Mouse (Mus musculus): Measurements from ENCODE around the gene 2010111I01Rik. TPM values are rescaled to one million over a fixed set of nuclear protein-coding genes. Genes with fewer than 3 reads are reported as not detected.

2010111I01Rik gene
- polyA plus RNA-seq, 1 experiment from 2014 or later = 16.5 TPM

GRCm38 (mm10) chr13:63251118-63251889 lies 286.6 kb downstream of the 2010111I01Rik start:
- Histone ChIP-seq H3K4me3 (replicated peaks) (no peak overlapping the region), H3K9me3 (replicated peaks) (no peaks in the 10 kb centered on the region), H3K27ac (no peak overlapping the region), H3K4me2 (no peak overlapping the region), H3K9ac (no peak overlapping the region), H3K27me3 (no peaks in the 10 kb centered on the region), H3K4me1 (replicated peaks) (peaks cover 40% of the 10 kb centered on the region), H3K36me3 (peaks cover 3% of the 10 kb centered on the region; the same call in 1 of the 2 replicates)
- no peak for DNase-seq
- no peak for ATAC-seq (ENCODE audit: low read depth)
- WGBS (ENCODE audit: insufficient replicate concordance) = 74% methylated on average over 12 of the region's 12 CpGs

- ATAC-seq (ENCODE audit: low read depth) = no peak
- H3K4me2 ChIP-seq = no peak overlapping the region
- 80% methylated on average over 2 of the region's 2 CpGs for WGBS (ENCODE audit: insufficient replicate concordance)
- H3K27me3 ChIP-seq = no peaks in the 10 kb centered on the region
- peak overlapping the region; percentile 22; the same call in 1 of the 2 replicates for H3K9ac ChIP-seq
- H3K9me3 ChIP-seq (replicated peaks) = no peaks in the 10 kb centered on the region
- peaks cover 8% of the 10 kb centered on the region; the same call in 1 of the 2 replicates for H3K36me3 ChIP-seq
- no peak overlapping the region for H3K4me3 ChIP-seq (replicated peaks)
- no peak for DNase-seq
- H3K27ac ChIP-seq = no peak overlapping the region
- peaks cover 40% of the 10 kb centered on the region for H3K4me1 ChIP-seq (replicated peaks)
These were observed 287.8 kb downstream of the 2010111I01Rik start for GRCm38 (mm10) chr13:63252295-63253010.

- 26% methylated on average over 5 of the region's 5 CpGs for WGBS (ENCODE audit: insufficient replicate concordance)
- Histone ChIP-seq H3K9me3 (replicated peaks) (no peaks in the 10 kb centered on the region), H3K9ac (no peak overlapping the region), H3K4me2 (no peak overlapping the region), H3K27ac (no peak overlapping the region), H3K27me3 (no peaks in the 10 kb centered on the region), H3K4me1 (replicated peaks) (peaks cover 42% of the 10 kb centered on the region), H3K36me3 (peaks cover 8% of the 10 kb centered on the region; the same call in 1 of the 2 replicates), H3K4me3 (replicated peaks) (no peak overlapping the region)
- DNase-seq = no peak
- ATAC-seq (ENCODE audit: low read depth) = no peak
These were observed 288.5 kb downstream of the 2010111I01Rik start for GRCm38 (mm10) chr13:63253147-63253546.

- Histone ChIP-seq H3K4me1 (replicated peaks) (peaks cover 43% of the 10 kb centered on the region), H3K4me3 (replicated peaks) (no peak overlapping the region), H3K36me3 (peaks cover 8% of the 10 kb centered on the region; the same call in 1 of the 2 replicates), H3K27me3 (no peaks in the 10 kb centered on the region), H3K9ac (no peak overlapping the region), H3K4me2 (no peak overlapping the region), H3K27ac (no peak overlapping the region), H3K9me3 (replicated peaks) (no peaks in the 10 kb centered on the region)
- ATAC-seq (ENCODE audit: low read depth) (no peak), DNase-seq (no peak)
- 67% methylated on average over 7 of the region's 7 CpGs for WGBS (ENCODE audit: insufficient replicate concordance)
These were observed 289.4 kb downstream of the 2010111I01Rik start for GRCm38 (mm10) chr13:63253886-63254636.

- no peak overlapping the region for H3K27ac ChIP-seq
These were observed 290.9 kb downstream of the 2010111I01Rik start for GRCm38 (mm10) chr13:63255519-63256011.

GRCm38 (mm10) chr13:63256146-63256545 lies 291.5 kb downstream of the 2010111I01Rik start:
- peak; percentile 57 for ATAC-seq (ENCODE audit: low read depth)
- Histone ChIP-seq H3K9ac (no peak overlapping the region), H3K4me2 (no peak overlapping the region), H3K4me3 (replicated peaks) (no peak overlapping the region), H3K27ac (no peak overlapping the region), H3K9me3 (replicated peaks) (no peaks in the 10 kb centered on the region), H3K4me1 (replicated peaks) (peaks cover 45% of the 10 kb centered on the region), H3K27me3 (no peaks in the 10 kb centered on the region), H3K36me3 (peaks cover 8% of the 10 kb centered on the region; the same call in 1 of the 2 replicates)
- no peak for DNase-seq
- WGBS (ENCODE audit: insufficient replicate concordance) = 73% methylated on average over 6 of the region's 6 CpGs

More at GRCm38 (mm10) chr13:63255519-63256011, 290.9 kb downstream of the 2010111I01Rik start:
- H3K36me3 ChIP-seq = peaks cover 8% of the 10 kb centered on the region; the same call in 1 of the 2 replicates
- DNase-seq (peak; percentile 6), ATAC-seq (ENCODE audit: low read depth) (peak; percentile 41; the same call in 1 of the 2 replicates)
- H3K9me3 ChIP-seq (replicated peaks) = no peaks in the 10 kb centered on the region
- WGBS (ENCODE audit: insufficient replicate concordance) = 35% methylated on average over 5 of the region's 5 CpGs
- H3K4me1 ChIP-seq (replicated peaks) = peaks cover 39% of the 10 kb centered on the region
- no peak overlapping the region for H3K4me2 ChIP-seq
- no peaks in the 10 kb centered on the region for H3K27me3 ChIP-seq
- no peak overlapping the region for H3K9ac ChIP-seq
- H3K4me3 ChIP-seq (replicated peaks) = no peak overlapping the region

GRCm38 (mm10) chr13:63256807-63257206 lies 292.1 kb downstream of the 2010111I01Rik start:
- Histone ChIP-seq H3K9me3 (replicated peaks) (no peaks in the 10 kb centered on the region), H3K9ac (no peak overlapping the region), H3K4me1 (replicated peaks) (peaks cover 50% of the 10 kb centered on the region), H3K4me2 (no peak overlapping the region), H3K27me3 (no peaks in the 10 kb centered on the region), H3K27ac (no peak overlapping the region; the same call in 1 of the 2 replicates), H3K4me3 (replicated peaks) (no peak overlapping the region), H3K36me3 (peaks cover 10% of the 10 kb centered on the region; the same call in 1 of the 2 replicates)
- ATAC-seq (ENCODE audit: low read depth) (peak; percentile 30), DNase-seq (no peak)
- WGBS (ENCODE audit: insufficient replicate concordance) = 73% methylated on average over 7 of the region's 7 CpGs

GRCm38 (mm10) chr13:63258167-63258582 lies 293.5 kb downstream of the 2010111I01Rik start:
- DNase-seq = no peak
- peaks cover 44% of the 10 kb centered on the region for H3K4me1 ChIP-seq (replicated peaks)
- H3K9ac ChIP-seq = no peak overlapping the region
- H3K9me3 ChIP-seq (replicated peaks) = no peaks in the 10 kb centered on the region
- no peak for ATAC-seq (ENCODE audit: low read depth)
- WGBS (ENCODE audit: insufficient replicate concordance) = 70% methylated on average over 6 of the region's 6 CpGs
- H3K36me3 ChIP-seq = peaks cover 15% of the 10 kb centered on the region
- H3K27ac ChIP-seq = no peak overlapping the region
- no peak overlapping the region for H3K4me2 ChIP-seq
- no peaks in the 10 kb centered on the region for H3K27me3 ChIP-seq
- no peak overlapping the region for H3K4me3 ChIP-seq (replicated peaks)

GRCm38 (mm10) chr13:63258671-63259070 lies 294.0 kb downstream of the 2010111I01Rik start:
- Histone ChIP-seq H3K27ac (no peak overlapping the region), H3K4me3 (replicated peaks) (no peak overlapping the region), H3K36me3 (peaks cover 15% of the 10 kb centered on the region), H3K9ac (no peak overlapping the region), H3K27me3 (no peaks in the 10 kb centered on the region), H3K4me2 (no peak overlapping the region), H3K4me1 (replicated peaks) (peaks cover 39% of the 10 kb centered on the region), H3K9me3 (replicated peaks) (no peaks in the 10 kb centered on the region)
- no peak for ATAC-seq (ENCODE audit: low read depth)
- WGBS (ENCODE audit: insufficient replicate concordance) = 74% methylated on average over 4 of the region's 4 CpGs
- DNase-seq = no peak

GRCm38 (mm10) chr13:63260133-63260532 lies 295.4 kb downstream of the 2010111I01Rik start:
- Histone ChIP-seq H3K36me3 (peaks cover 12% of the 10 kb centered on the region), H3K27me3 (no peaks in the 10 kb centered on the region), H3K9ac (no peak overlapping the region), H3K4me2 (no peak overlapping the region), H3K4me1 (replicated peaks) (peaks cover 26% of the 10 kb centered on the region), H3K9me3 (replicated peaks) (no peaks in the 10 kb centered on the region), H3K4me3 (replicated peaks) (no peak overlapping the region), H3K27ac (no peak overlapping the region)
- WGBS (ENCODE audit: insufficient replicate concordance) = 71% methylated on average over 4 of the region's 4 CpGs
- DNase-seq (no peak), ATAC-seq (ENCODE audit: low read depth) (no peak)
